Mouse (Mus musculus) C2C12 (cell line): ENCODE measurements around the gene Psd. TPM values are rescaled to one million over a fixed set of nuclear protein-coding genes. Genes with fewer than 3 reads are reported as not detected.

Experiments used
- H3K27me3 ChIP-seq: one replicate; pipeline ENCODE4 v1.6.1; 2011; ENCODE audit not compliant: control insufficient read depth, insufficient read depth, insufficient read length
- H3K36me3 ChIP-seq: one replicate; pipeline ENCODE4 v1.6.1; 2011; ENCODE audit not compliant: control insufficient read depth, insufficient read depth
- H3K4me3 ChIP-seq: one replicate; pipeline ENCODE4 v1.5.1; 2011; ENCODE audit warnings: mild to moderate bottlenecking, control low read depth; ENCODE audit not compliant: poor library complexity, insufficient read depth, severe bottlenecking
- H3K79me2 ChIP-seq: one replicate; pipeline ENCODE4 v1.6.1; 2011; ENCODE audit not compliant: control insufficient read depth, insufficient read depth
- H3K79me3 ChIP-seq: one replicate; pipeline ENCODE4 v1.6.1; 2011; ENCODE audit warnings: low read depth, control low read depth
- H3ac ChIP-seq: one replicate; pipeline ENCODE3; 2011; ENCODE audit warnings: low read depth; ENCODE audit not compliant: control insufficient read depth, insufficient read length
- CEBPB ChIP-seq: IDR thresholded peaks from one replicate; pipeline ENCODE4 v1.6.1; 2011; ENCODE audit warnings: low read depth, mild to moderate bottlenecking, control low read depth, moderate library complexity
- CTCF ChIP-seq: IDR thresholded peaks from one replicate; pipeline ENCODE4 v1.5.1; 2011; ENCODE audit not compliant: control insufficient read depth, insufficient read depth, insufficient read length
- FOSL1 ChIP-seq: IDR thresholded peaks from one replicate; pipeline ENCODE4 v1.8.0; 2011; ENCODE audit warnings: mild to moderate bottlenecking, low read length; ENCODE audit not compliant: poor library complexity, insufficient read depth, severe bottlenecking
- MAX ChIP-seq: IDR thresholded peaks from one replicate; pipeline ENCODE4 v1.6.1; 2011; ENCODE audit warnings: mild to moderate bottlenecking, control low read depth
- MYOD1 ChIP-seq: IDR thresholded peaks from one replicate; pipeline ENCODE4 v1.6.1; 2011; ENCODE audit warnings: low read depth; ENCODE audit not compliant: control insufficient read depth, insufficient read length
- MYOG ChIP-seq: IDR thresholded peaks from one replicate; pipeline ENCODE4 v1.6.1; 2011; ENCODE audit not compliant: control insufficient read depth, insufficient read length; ENCODE audit errors: extremely low read depth
- USF1 ChIP-seq: IDR thresholded peaks from one replicate; pipeline ENCODE4 v1.6.1; 2011; ENCODE audit warnings: low read depth, mild to moderate bottlenecking, control low read depth, moderate library complexity
- polyA plus RNA-seq: library from polyadenylated mRNA; unstranded; fragments of >200 nt; fragmentation: generic; extraction: Trizol; gene quantifications from one replicate; pipeline ENCODE4 v1.2.1, GENCODE M21; 2012; ENCODE audit warnings: missing spikeins

Gene Psd
- polyA plus RNA-seq, 1 experiment, result 11.8 TPM

- Histone ChIP-seq H3K4me3 (peak overlapping the region; percentile 64), H3K79me3 (no peaks in the 10 kb centered on the region), H3ac (peak overlapping the region; percentile 68), H3K27me3 (no peaks in the 10 kb centered on the region), H3K36me3 (peaks cover 3% of the 10 kb centered on the region), H3K79me2 (peaks cover 13% of the 10 kb centered on the region)
- TF ChIP-seq CEBPB, result no peak
- no peak for TF ChIP-seq MYOG
- no peak for TF ChIP-seq CTCF
- TF ChIP-seq FOSL1, result no peak
- no peak for TF ChIP-seq USF1
- no peak for TF ChIP-seq MYOD1
- no peak for TF ChIP-seq MAX
Observed at GRCm38 (mm10) chr19:46337719-46338330, 10.9 kb upstream of the Psd start.

DNA sequence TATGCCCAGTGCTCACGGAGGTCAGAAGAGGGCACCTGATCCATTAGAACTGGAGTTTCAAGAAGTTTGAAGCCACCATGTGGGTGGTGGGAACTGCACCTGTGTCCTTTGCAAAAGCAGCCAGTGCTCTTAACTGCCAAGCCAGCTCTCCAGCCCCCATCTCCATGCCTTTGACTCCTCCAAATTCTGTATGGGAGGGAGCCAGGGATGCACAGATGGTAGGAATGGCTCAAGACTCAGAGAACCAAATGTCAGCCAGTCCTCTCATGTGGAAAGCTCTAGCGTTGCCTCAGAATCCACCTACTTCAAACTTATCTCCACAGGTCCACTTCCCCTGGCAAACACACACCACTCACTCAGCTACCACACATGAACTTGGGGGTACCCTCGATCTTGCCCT is 7.0 kb upstream of the Psd start:
- no peak overlapping the region for H3K4me3 ChIP-seq
- TF ChIP-seq MYOD1 (no peak), CEBPB (no peak), USF1 (no peak), CTCF (no peak), MYOG (no peak), MAX (no peak), FOSL1 (no peak)

GRCm38 (mm10) chr19:46332721-46333339 is 5.9 kb upstream of the Psd start:
- Histone ChIP-seq H3K36me3 (peaks cover 3% of the 10 kb centered on the region), H3K79me3 (no peaks in the 10 kb centered on the region), H3K27me3 (no peaks in the 10 kb centered on the region), H3K4me3 (no peak overlapping the region), H3K79me2 (peaks cover 8% of the 10 kb centered on the region), H3ac (no peak overlapping the region)
- no peak for TF ChIP-seq MYOG
- no peak for TF ChIP-seq CEBPB
- TF ChIP-seq MAX, result no peak
- no peak for TF ChIP-seq USF1
- TF ChIP-seq FOSL1, result no peak
- TF ChIP-seq MYOD1, result no peak
- no peak for TF ChIP-seq CTCF

More for the DNA sequence above, 7.0 kb upstream of the Psd start:
- no peaks in the 10 kb centered on the region for H3K27me3 ChIP-seq
- H3ac ChIP-seq, result no peak overlapping the region
- peaks cover 3% of the 10 kb centered on the region for H3K36me3 ChIP-seq
- H3K79me2 ChIP-seq, result peaks cover 13% of the 10 kb centered on the region
- H3K79me3 ChIP-seq, result no peaks in the 10 kb centered on the region

- Histone ChIP-seq H3ac (no peak overlapping the region), H3K4me3 (no peak overlapping the region), H3K79me3 (no peaks in the 10 kb centered on the region), H3K36me3 (peaks cover 3% of the 10 kb centered on the region), H3K27me3 (no peaks in the 10 kb centered on the region), H3K79me2 (no peaks in the 10 kb centered on the region)
- TF ChIP-seq MYOD1, result no peak
- no peak for TF ChIP-seq USF1
- TF ChIP-seq FOSL1, result no peak
- TF ChIP-seq MAX, result no peak
- TF ChIP-seq CTCF, result no peak
- TF ChIP-seq CEBPB, result no peak
- TF ChIP-seq MYOG, result no peak
Observed at GRCm38 (mm10) chr19:46331936-46332335, 5.0 kb upstream of the Psd start.

DNA sequence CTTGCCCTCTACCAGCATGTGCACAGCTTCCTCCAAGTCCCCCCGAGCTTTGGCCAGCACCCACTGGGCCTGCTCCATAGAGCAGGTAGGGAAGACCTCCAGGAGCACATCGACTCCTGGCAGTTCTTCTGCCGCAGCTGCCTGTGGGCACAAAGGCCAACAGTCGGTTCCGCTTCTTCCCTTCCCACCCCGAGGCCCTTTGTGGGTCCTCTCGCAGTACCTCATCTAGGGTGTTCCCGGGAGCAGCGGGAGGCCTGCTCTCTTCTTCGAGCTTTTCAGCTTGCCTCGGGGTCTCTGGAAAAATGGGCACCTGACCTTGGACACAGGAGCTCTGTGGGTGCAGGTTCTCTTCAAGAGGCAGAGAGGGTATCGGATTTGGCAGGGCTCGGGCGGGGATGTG is 4.4 kb upstream of the Psd start:
- no peak for TF ChIP-seq USF1
- no peak for TF ChIP-seq MYOD1
- TF ChIP-seq CEBPB, result no peak
- no peak for TF ChIP-seq MYOG
- TF ChIP-seq CTCF, result no peak
- no peak for TF ChIP-seq MAX
- TF ChIP-seq FOSL1, result no peak
- Histone ChIP-seq H3K4me3 (no peak overlapping the region), H3K36me3 (no peaks in the 10 kb centered on the region), H3K79me3 (no peaks in the 10 kb centered on the region), H3ac (no peak overlapping the region), H3K27me3 (peaks cover 2% of the 10 kb centered on the region), H3K79me2 (no peaks in the 10 kb centered on the region)
